Mouse (Mus musculus): ENCODE measurements around the gene Kcnk7.

Kcnk7 gene

DNA sequence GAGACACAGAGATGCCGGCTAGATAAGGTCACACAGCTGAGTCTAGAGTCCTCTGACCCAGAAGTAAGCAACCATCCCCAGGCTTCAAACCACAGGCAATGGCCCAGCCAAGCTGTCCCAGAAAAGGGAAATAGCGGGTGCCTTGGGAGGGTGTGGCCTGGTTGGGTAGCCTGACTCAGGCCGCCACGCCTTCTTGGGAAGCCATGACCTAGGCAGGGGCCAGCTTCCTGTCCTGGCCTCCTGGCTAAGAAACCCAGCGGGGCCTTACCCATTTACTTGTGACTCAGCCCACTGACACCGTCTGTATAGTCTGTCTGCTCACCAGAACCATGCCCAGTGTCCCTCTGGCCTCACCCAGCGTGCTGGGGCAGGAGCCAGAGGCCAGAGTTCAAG, 20.4 kb downstream of the Kcnk7 start:
- in situ Hi-C loops (cut with MboI; ENCODE audit: unreplicated experiment in 2 of 2): no loop called here

DNA sequence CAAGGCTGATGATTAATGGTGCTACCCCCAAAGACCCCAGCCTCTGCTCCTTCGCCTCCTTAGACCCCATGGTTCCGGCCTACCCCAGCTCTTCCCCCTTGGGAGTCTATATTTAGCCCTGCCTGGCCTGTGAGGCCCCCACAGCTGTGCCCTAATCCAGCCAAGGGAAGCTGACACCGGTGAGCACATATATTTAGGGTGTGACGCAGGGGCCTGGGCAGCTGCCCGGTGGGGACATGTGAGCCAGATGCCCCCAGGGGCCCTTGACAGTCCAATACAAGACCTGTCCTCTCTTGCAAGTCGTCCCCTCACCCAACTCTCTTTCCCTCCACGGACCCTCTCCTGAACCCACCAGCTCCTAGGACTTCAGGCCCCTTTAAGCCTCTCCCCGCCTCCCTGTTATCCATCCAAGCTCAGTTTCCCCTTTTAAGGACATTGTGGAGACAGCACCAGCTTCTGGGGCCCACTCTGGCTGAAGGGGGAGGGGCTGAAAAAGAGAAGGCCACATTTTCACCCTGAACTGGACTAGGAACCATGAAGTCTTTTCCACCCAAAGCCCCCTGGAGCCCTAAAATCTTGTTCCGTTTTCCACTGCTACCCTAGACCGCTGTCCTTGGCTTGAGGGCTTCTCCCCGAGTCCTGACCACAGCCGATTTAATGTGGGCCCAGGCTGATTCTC, 21.0 kb downstream of the Kcnk7 start:
- in situ Hi-C loops (cut with MboI; ENCODE audit: unreplicated experiment in 2 of 2): no loop called here

DNA sequence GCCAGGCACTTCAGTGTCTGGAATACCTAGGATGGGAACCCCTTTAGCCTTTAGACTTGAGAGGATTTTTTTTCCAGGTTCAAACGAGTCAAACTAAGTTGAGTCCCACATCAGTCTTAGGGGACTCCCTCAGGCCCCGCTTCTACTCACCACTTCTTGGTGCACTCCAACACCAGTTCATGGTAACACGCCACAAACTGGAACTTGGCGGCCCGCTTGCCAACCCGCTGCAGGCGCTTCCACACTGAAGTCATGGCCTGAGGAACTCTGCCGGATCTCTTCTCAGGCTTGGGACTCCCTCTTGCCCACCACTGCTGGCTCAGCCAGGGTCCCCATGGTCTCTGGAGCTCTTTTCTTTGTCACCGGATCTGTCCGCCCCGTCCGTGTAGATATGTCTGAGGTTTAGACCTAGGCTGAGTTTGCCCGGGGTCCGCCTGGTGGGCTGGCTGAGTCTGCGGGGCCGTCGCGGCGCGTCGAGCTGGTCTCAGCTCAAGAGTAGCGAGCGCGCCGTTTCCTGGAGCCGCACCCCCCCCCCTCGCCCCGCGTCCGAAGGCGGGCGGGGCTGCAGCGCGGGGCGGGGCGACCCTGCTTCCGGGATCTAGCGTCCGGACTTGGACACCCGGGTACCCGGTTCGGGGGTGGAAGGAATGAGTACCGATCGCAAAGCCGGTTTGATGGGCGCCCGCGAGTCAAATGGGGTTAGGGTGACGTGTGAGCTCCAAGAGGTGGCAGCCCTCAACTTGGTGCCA, 21.8 kb downstream of the Kcnk7 start, which contains the start of gene Ehbp1l1:
Ehbp1l1 (minus strand) TSS at position 551 of the 749 bp plus-strand sequence.
- in situ Hi-C loops (cut with MboI; ENCODE audit: unreplicated experiment in 2 of 2): no loop called here

DNA sequence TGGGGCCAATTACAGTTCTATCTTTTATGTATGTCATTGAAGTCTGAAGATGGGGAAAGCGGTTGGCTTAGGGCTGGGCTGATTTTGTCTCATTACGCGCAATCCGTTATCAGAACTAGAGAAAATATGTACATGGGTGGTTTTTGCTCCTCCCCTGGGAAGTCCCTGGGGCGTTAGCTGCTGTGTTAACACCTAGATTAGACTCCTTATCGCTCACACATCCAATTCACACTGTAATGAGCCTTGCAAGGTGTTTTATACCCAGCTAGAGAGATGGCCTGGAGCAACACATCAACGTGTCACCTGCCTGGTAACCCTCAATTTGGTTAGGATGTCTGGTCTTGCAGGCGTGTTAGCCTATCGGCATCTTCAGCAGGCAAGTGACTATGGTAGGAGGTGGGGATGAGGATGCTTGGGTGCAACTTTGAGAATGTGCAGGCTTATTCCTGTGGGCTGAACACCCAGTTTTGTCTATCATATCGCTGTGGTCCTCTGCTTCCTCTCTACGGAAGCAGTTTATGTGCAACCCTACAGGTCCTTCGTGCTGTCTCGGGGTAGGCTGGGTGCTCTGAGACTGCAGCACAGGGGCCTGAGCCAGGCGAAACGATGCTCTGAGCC, 22.9 kb downstream of the Kcnk7 start:
- in situ Hi-C loops (cut with MboI; ENCODE audit: unreplicated experiment in 2 of 2): no loop called here

DNA sequence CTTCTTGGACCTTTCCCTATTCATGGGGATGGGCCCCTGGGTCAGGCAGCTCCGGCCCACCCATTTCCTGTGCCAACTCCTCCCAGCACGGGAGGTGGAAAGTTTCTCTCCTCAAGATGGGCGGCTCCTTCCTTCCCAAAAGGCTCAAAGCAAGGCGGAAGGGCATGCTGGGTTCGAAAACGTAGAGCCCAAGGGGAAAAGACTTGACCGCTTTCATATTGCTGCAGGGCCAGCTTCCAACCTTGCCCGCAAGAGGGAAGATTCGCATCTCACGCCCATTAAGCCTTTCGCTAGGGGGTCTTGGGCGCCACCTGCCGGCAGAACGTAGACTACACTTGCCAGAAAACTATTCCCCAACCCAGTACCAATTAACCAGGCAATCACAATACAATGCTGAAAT, 23.5 kb downstream of the Kcnk7 start:
- in situ Hi-C loops (cut with MboI; ENCODE audit: unreplicated experiment in 2 of 2): no loop called here

GRCm38 (mm10) chr19:5728631-5729443, 24.7 kb downstream of the Kcnk7 start:
- in situ Hi-C loops (cut with MboI; ENCODE audit: unreplicated experiment in 2 of 2): no loop called here

- in situ Hi-C loops (cut with MboI; ENCODE audit: unreplicated experiment in 2 of 2): no loop called here
These were observed 25.3 kb downstream of the Kcnk7 start, which contains the start of gene Fam89b for GRCm38 (mm10) chr19:5729444-5729815. Gene Fam89b (minus strand): TSS chr19:5729653.

DNA sequence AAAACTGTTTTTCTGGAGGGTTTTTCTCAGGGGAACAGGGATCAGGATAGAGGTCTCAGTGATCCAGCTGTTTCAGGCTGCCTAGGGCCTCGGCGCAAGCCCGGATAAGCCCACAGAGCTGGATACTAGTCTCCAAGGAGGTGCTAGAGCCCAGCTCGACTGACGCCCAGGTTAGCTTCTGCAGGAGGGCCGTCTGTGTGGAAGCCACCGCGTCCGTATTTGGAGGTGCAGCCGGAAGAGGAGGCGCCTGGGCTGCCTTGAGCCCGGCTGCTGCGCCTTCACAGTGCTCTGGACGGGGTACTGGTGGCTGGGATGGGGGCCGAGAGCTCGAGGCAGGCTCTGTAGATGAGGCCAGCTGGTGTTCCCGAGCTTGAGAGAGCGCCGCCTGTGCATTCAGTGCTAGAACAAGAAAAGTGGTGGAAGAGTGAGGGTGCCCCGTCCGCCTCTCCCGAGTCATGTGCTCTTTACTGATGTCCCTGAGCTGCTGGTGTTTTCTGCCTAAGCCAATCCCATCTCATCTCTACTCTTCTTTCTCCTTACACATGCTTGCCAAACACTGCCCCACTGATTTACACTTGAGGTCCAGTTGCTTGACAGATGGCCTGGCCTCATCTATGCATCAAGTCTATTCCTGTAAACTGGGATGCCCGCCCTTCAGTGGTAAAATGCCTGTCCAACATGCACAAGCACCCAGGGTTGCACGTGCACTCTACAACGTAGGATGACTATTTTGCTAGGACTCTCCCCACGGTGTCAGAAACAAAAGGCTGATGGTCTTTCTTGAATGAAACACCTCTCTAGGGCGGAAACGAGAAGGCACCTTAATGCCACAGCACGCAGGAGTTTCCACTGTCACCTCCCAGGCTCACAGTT, 26.4 kb downstream of the Kcnk7 start:
- in situ Hi-C loops (cut with MboI; ENCODE audit: unreplicated experiment in 2 of 2): loop anchor here (5.0 to 10.0 kb wide), 2 partner anchors 42 to 354 kb away; partner anchors contain the start of genes Cdca5 (in 1 of the 2), Gm28374 (in 1 of the 2), Scyl1 (in 1 of the 2) and Tmem262 (in 1 of the 2)

DNA sequence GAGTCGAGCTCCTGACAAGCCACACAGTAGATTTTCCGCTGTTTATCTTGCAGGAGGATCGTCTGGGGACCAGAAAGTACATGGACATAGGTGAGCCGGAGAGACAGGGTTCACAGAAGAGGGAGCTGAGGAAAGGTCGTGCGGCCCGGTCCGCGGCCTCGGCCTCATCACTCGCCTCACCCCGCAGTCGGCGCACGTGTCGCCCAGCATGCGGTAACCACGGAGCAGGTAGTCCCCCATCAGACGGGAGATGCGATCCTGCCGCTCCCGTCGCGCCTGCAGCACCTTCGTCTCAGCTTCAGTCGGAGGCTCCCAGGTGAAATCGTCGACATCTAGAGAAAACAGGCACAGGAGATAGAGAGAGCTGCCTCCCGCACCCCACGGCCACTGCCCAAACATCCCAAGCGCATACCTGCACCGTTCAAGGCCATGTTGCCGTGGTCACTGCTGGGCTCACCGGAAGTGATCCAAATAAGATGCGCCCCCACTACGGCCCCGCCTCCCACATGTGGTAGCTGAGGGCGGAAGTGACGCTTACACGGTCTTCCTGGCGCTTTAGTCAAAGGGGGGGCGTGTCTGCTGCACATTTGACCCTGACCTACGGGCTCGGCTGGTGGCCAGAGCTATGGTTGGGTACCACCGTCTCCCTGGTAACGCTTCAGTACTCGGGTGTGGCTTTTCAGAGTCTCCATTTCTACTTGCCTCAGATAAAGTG, 27.3 kb downstream of the Kcnk7 start:
- in situ Hi-C loops (cut with MboI; ENCODE audit: unreplicated experiment in 2 of 2): loop anchor here (5.0 to 10.0 kb wide), 2 partner anchors 41 to 353 kb away; partner anchors contain the start of genes Cdca5 (in 1 of the 2), Gm28374 (in 1 of the 2), Scyl1 (in 1 of the 2) and Tmem262 (in 1 of the 2)

DNA sequence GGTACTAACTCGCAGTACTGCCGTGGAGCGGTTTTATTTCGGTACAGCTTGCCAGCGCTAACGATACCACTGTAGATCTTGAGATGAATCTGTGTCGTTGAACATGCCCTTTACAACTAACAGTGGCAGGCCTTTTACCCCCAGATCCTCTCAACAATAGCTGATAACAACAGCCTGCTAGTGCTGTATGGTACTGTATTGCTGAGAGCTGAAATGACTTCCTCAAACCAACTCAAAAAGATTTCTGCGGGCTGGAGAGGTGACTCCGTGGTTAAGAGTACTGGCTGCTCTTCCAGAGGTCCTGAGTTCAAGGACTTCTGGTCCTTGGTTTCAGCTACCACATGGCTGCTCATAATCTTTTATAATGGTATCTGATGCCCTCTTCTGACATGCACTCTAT, 30.2 kb downstream of the Kcnk7 start:
- in situ Hi-C loops (cut with MboI; ENCODE audit: unreplicated experiment in 2 of 2): loop anchor here (5.0 to 10.0 kb wide), 2 partner anchors 38 to 350 kb away; partner anchors contain the start of genes Cdca5 (in 1 of the 2), Gm28374 (in 1 of the 2), Scyl1 (in 1 of the 2) and Tmem262 (in 1 of the 2)

DNA sequence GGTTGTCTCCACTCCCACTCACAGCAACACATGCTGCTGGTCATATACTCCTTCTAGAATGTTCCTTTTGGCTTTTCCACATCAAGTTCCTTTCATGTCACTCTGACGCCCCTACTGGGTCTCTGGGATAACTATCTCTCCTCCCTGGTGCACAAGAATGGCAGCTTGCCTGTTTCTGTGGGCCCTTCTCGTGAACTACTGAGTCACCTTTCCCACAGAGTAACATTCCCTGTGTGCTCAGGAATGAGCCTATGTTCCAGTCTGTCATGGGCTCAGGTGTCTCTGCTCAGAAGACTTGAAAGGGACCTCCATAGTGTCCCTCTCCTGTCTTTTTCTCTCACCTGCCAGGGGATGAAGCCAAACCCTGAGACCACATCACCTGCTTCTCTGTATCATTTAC, 35.3 kb downstream of the Kcnk7 start:
- in situ Hi-C loops (cut with MboI; ENCODE audit: unreplicated experiment in 2 of 2): loop anchor here in 1 of 2 experiments (10.0 kb wide), 1 partner anchor 345 kb away; the partner anchor contains the start of genes Cdca5, Gm28374, Tmem262 and Zfpl1

- in situ Hi-C loops (cut with MboI; ENCODE audit: unreplicated experiment in 2 of 2): no loop called here
These were observed 36.5 kb downstream of the Kcnk7 start, which contains the start of gene Ltbp3 for GRCm38 (mm10) chr19:5740320-5741317. Gene Ltbp3 (plus strand): TSS chr19:5740904.

DNA sequence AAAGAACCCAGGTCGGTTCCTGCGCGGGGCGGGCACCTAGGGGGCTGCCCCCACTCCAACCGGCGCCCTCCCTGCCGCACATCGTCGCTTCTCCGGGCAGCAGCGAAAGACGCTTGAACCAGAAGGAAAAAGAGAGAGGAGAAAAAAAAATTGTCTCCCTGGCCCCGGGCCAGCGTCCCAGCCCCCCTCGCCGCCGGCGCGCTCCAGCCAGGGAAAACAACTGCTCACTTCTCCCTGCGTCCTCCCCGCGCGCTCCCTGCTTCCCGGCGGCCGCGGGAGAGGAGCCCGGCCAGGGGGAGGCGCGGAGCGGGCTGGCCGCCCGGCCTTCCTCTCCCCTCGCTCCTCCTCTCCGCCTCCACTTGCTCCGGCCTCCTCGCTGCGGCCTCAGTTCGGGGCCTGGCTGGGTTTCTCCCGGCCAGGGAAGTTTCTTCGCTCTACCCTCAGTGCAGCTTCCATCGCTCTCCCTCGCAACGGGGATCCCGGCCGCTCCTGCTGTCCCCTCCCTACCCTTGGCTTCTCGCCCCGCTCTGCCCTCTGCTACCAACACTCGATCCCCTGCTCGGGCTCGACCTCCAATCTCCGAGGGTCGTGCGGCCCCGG, 37.6 kb downstream of the Kcnk7 start:
- in situ Hi-C loops (cut with MboI; ENCODE audit: unreplicated experiment in 2 of 2): no loop called here

GRCm38 (mm10) chr19:5742241-5742641, 38.1 kb downstream of the Kcnk7 start:
- in situ Hi-C loops (cut with MboI; ENCODE audit: unreplicated experiment in 2 of 2): no loop called here

GRCm38 (mm10) chr19:5743576-5743975, 39.4 kb downstream of the Kcnk7 start:
- in situ Hi-C loops (cut with MboI; ENCODE audit: unreplicated experiment in 2 of 2): no loop called here

DNA sequence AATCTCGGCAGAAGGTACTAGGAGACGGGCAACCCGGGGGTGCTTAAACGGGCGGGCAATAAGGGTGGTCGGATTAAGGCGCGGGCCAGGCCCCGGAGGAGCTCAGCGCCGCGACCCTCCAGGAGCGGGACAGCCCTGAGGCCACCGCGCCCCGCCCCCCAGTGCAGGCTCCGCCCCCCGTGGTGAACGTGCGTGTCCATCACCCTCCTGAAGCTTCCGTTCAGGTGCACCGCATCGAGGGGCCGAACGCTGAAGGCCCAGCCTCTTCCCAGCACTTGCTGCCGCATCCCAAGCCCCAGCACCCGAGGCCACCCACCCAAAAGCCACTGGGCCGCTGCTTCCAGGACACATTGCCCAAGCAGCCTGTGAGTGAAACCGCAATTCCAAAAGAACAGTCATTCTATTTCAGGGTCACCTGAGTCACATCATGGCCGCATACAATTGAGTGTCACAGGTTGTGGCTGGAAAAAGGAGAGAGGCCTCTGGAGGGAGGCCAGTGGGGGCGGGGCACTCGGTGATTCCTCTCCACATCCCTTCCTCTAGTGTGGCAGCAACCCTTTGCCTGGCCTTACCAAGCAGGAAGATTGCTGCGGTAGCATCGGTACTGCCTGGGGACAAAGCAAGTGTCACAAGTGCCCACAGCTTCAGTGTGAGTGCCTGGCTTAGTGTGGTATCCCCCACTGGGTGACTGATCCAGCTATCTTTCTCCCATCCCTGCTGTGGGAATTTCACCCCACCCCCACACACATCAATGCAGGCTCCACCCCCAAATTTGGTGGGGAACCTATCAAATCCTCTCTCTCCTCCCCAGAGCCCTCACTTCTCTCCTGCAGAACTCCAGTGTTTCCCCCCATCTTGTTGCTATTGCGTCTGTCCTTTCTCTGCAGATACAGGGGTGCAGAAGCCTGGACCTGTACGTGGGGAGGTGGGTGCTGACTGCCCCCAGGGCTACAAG, 41.9 kb downstream of the Kcnk7 start:
- in situ Hi-C loops (cut with MboI; ENCODE audit: unreplicated experiment in 2 of 2): no loop called here

Data from v-Abl transformed pro-B cells (cell line).